In the genomic region with DNA sequence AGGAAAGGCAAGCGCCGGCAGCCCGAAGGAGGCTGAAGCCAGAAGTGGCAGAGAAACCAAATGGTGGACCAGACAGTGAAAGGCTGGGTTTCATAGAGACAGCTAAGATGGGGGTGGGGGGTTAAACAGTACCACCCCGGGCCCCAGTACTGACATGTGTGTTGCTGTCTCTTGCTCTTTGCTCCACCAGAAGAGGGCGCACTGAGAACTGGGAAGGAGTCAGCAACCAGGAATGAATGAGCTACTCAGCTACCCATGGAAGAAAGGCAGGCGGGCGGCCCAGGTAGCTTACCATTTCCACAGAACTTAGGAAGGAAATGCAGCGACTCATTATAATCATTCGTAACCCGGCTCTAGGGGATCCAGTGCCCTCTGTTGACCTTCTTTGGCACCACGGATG, we compare ENCODE assay signal across 9 mouse cellular contexts. TPM values are rescaled to one million over a fixed set of nuclear protein-coding genes. Genes with fewer than 3 reads are reported as not detected.
A peak's percentile ranks its signal among the peaks of the same experiment; 100 is the strongest.
DNase-seq lines count a peak whose midpoint lies in the region; ATAC-seq and TF ChIP-seq lines count a peak whose summit lies in the region.
"Had no signal": no experiment of that assay in that cellular context is flagged by ENCODE, and none has a peak within 500 bp of the region (broad histone marks: within the 10 kb centered on the region; RNA-seq: fewer than 3 reads in every experiment).

No protein-coding gene starts in this region.

- WGBS in forebrain, postnatal 0 days = 55% methylated on average over 11 of the region's 11 CpGs
- 66% methylated on average over 11 of the region's 11 CpGs for WGBS in forebrain, embryonic 14.5 days
- WGBS in neural tube, embryonic 11.5 days = 42% methylated on average over 11 of the region's 11 CpGs
- WGBS in neural tube, embryonic 15.5 days = 58% methylated on average over 11 of the region's 11 CpGs
- 50% methylated on average over 11 of the region's 11 CpGs for WGBS in liver, postnatal 0 days (ENCODE audit: insufficient replicate concordance)

- H3K27me3 ChIP-seq in forebrain, postnatal 0 days (ENCODE audit: insufficient read depth, low read length) = 0 out of 2 replicates have a peak, but pooled peaks cover 2% of the 10 kb centered on the region
- H3K27me3 ChIP-seq in forebrain, embryonic 14.5 days (replicated peaks; ENCODE audit: control insufficient read depth, insufficient read depth, low read length) = no peaks in the 10 kb centered on the region
- no peaks in the 10 kb centered on the region for H3K27me3 ChIP-seq in neural tube, embryonic 11.5 days (ENCODE audit: control insufficient read depth, insufficient read depth, low read length)
- no peaks in the 10 kb centered on the region for H3K27me3 ChIP-seq in neural tube, embryonic 15.5 days (replicated peaks)
- H3K27me3 ChIP-seq in liver, postnatal 0 days (ENCODE audit: insufficient read depth, low read length) = 0 out of 2 replicates have a peak, but pooled peaks cover 3% of the 10 kb centered on the region

- peak; percentile 38 for TF ChIP-seq CTCF in forebrain, postnatal 0 days (IDR thresholded peaks at IDR 0.05; ENCODE audit: low read depth)
- peak; percentile 23; the same call in 1 of the 2 replicates for TF ChIP-seq CTCF in brain, embryonic 14.5 days (IDR thresholded peaks at IDR 0.05; ENCODE audit: borderline replicate concordance, extremely low read depth, insufficient read depth, insufficient read length)
- peak; percentile 62 for TF ChIP-seq CTCF in liver, postnatal 0 days (IDR thresholded peaks at IDR 0.05; ENCODE audit: low read depth)

- no peak overlapping the region for H3K27ac ChIP-seq in forebrain, postnatal 0 days (ENCODE audit: low read depth, low read length)
- no peak overlapping the region for H3K27ac ChIP-seq in forebrain, embryonic 14.5 days (ENCODE audit: low read depth, low read length)
- 0 out of 2 replicates have a peak overlapping the region, but pooled peaks have one; percentile 34 for H3K27ac ChIP-seq in neural tube, embryonic 11.5 days (ENCODE audit: low read depth, low read length)
- H3K27ac ChIP-seq in neural tube, embryonic 15.5 days (replicated peaks) = no peak overlapping the region
- H3K27ac ChIP-seq in liver, postnatal 0 days (ENCODE audit: low read depth) = no peak overlapping the region

- TF ChIP-seq EP300 in liver, postnatal 0 days (IDR thresholded peaks at IDR 0.05; ENCODE audit: low read depth) = no peak

- no peak overlapping the region for H3K4me2 ChIP-seq in forebrain, postnatal 0 days (ENCODE audit: low read depth)
- H3K4me2 ChIP-seq in forebrain, embryonic 14.5 days (ENCODE audit: low read length) = no peak overlapping the region
- H3K4me2 ChIP-seq in neural tube, embryonic 11.5 days (ENCODE audit: low read depth) = no peak overlapping the region
- H3K4me2 ChIP-seq in neural tube, embryonic 15.5 days = no peak overlapping the region
- no peak overlapping the region for H3K4me2 ChIP-seq in liver, postnatal 0 days (ENCODE audit: low read depth, low read length)

- TF ChIP-seq POLR2A in brain, embryonic 14.5 days (IDR thresholded peaks at IDR 0.05; ENCODE audit: borderline replicate concordance, extremely low read depth, insufficient read depth, insufficient read length, poor library complexity, severe bottlenecking) = no peak

- H3K36me3 ChIP-seq in forebrain, postnatal 0 days (ENCODE audit: insufficient read depth) = no peaks in the 10 kb centered on the region
- no peaks in the 10 kb centered on the region for H3K36me3 ChIP-seq in forebrain, embryonic 14.5 days (ENCODE audit: control insufficient read depth, insufficient read depth, low read length)
- H3K36me3 ChIP-seq in neural tube, embryonic 11.5 days (ENCODE audit: control insufficient read depth, insufficient read depth, low read length) = no peaks in the 10 kb centered on the region
- H3K36me3 ChIP-seq in neural tube, embryonic 15.5 days = no peaks in the 10 kb centered on the region
- H3K36me3 ChIP-seq in liver, postnatal 0 days (replicated peaks; ENCODE audit: insufficient read depth, low read length) = no peaks in the 10 kb centered on the region

- H3K4me1 ChIP-seq in forebrain, postnatal 0 days (ENCODE audit: insufficient read depth) = no peaks in the 10 kb centered on the region
- H3K4me1 ChIP-seq in forebrain, embryonic 14.5 days (ENCODE audit: control insufficient read depth, insufficient read depth, low read length) = no peaks in the 10 kb centered on the region
- H3K4me1 ChIP-seq in neural tube, embryonic 11.5 days (ENCODE audit: control insufficient read depth, insufficient read depth, low read length) = no peaks in the 10 kb centered on the region
- peaks cover 9% of the 10 kb centered on the region; the same call in 1 of the 2 replicates for H3K4me1 ChIP-seq in neural tube, embryonic 15.5 days
- no peaks in the 10 kb centered on the region for H3K4me1 ChIP-seq in liver, postnatal 0 days (ENCODE audit: insufficient read depth)

- no peak overlapping the region for H3K9ac ChIP-seq in forebrain, postnatal 0 days
- no peak overlapping the region for H3K9ac ChIP-seq in forebrain, embryonic 14.5 days (ENCODE audit: low read length)
- no peak overlapping the region for H3K9ac ChIP-seq in neural tube, embryonic 11.5 days (ENCODE audit: low read length)
- H3K9ac ChIP-seq in neural tube, embryonic 15.5 days (replicated peaks) = no peak overlapping the region
- no peak overlapping the region for H3K9ac ChIP-seq in liver, postnatal 0 days (replicated peaks)

- no peak for DNase-seq in forebrain, postnatal 0 days
- no peak for DNase-seq in forebrain, embryonic 14.5 days (ENCODE audit: low spot score)
- no peak for DNase-seq in neural tube, embryonic 11.5 days (ENCODE audit: low spot score)
- DNase-seq in brain, embryonic 14.5 days (ENCODE audit: low read depth) = no peak
- DNase-seq in liver, postnatal 0 days = peak; percentile 54
- no peak for DNase-seq in right cerebral cortex, postnatal 25 days
- DNase-seq in neural tube, embryonic 10.5 days (ENCODE audit: extremely low spot score, low spot score) = no peak

- H3K4me3 ChIP-seq in forebrain, postnatal 0 days (ENCODE audit: low read depth, low read length) = no peak overlapping the region
- no peak overlapping the region for H3K4me3 ChIP-seq in forebrain, embryonic 14.5 days (ENCODE audit: low read depth, low read length)
- no peak overlapping the region for H3K4me3 ChIP-seq in neural tube, embryonic 11.5 days (ENCODE audit: low read depth, low read length)
- no peak overlapping the region for H3K4me3 ChIP-seq in neural tube, embryonic 15.5 days (replicated peaks)
- no peak overlapping the region for H3K4me3 ChIP-seq in liver, postnatal 0 days (ENCODE audit: low read depth, low read length)

- H3K9me3 ChIP-seq in forebrain, postnatal 0 days (ENCODE audit: low read length) = no peaks in the 10 kb centered on the region
- no peaks in the 10 kb centered on the region for H3K9me3 ChIP-seq in forebrain, embryonic 14.5 days (replicated peaks; ENCODE audit: control insufficient read depth, low read length)
- H3K9me3 ChIP-seq in neural tube, embryonic 11.5 days (ENCODE audit: control insufficient read depth, low read length) = no peaks in the 10 kb centered on the region
- no peaks in the 10 kb centered on the region for H3K9me3 ChIP-seq in neural tube, embryonic 15.5 days (replicated peaks)
- H3K9me3 ChIP-seq in liver, postnatal 0 days (ENCODE audit: low read length) = no peaks in the 10 kb centered on the region

- no peak for ATAC-seq in forebrain, postnatal 0 days
- no peak for ATAC-seq in forebrain, embryonic 14.5 days
- ATAC-seq in neural tube, embryonic 11.5 days (ENCODE audit: insufficient read depth, low FRiP score, low TSS enrichment) = no peak
- no peak for ATAC-seq in neural tube, embryonic 15.5 days (ENCODE audit: low FRiP score)
- ATAC-seq in liver, postnatal 0 days = no peak

RNA-seq across cellular contexts. Expression of gene Gbx1, which starts 16.4 kb away (rescaled TPM):
- 2.3 and 4.8 TPM in 2 replicates for total RNA-seq in forebrain, postnatal 0 days (2014; rRNA removed)
- 0.91 and 1.3 TPM in 2 replicates for polyA plus RNA-seq in forebrain, postnatal 0 days (2015; fragmentation: Nextera tagmentation; extraction: Ambion mirVana)
- 0.49 and 0.51 TPM in 2 replicates for polyA plus RNA-seq in forebrain, embryonic 14.5 days (2014; fragmentation: Nextera tagmentation; extraction: Ambion mirVana)
- 0.92 and 1.3 TPM in 2 replicates for polyA plus RNA-seq in neural tube, embryonic 11.5 days (2014; fragmentation: Nextera tagmentation; extraction: Ambion mirVana)
- polyA plus RNA-seq in neural tube, embryonic 15.5 days (2015; fragmentation: Nextera tagmentation; extraction: Ambion mirVana) = 5.9 and 13.7 TPM in 2 replicates
- polyA plus RNA-seq in brain, embryonic 14.5 days (2012; rRNA removed) = 2.2 and 5.0 TPM in 2 replicates
- not detected in 2 replicates for polyA plus RNA-seq in liver, postnatal 0 days (2015; fragmentation: Nextera tagmentation; extraction: Ambion mirVana)
- polyA plus RNA-seq: liver, embryonic 16.5 days had no signal

RNA-seq across cellular contexts. Expression of gene Asb10, which starts 30.1 kb away (rescaled TPM):
- total RNA-seq in forebrain, postnatal 0 days (2014; rRNA removed) = 0.43 TPM in 1 of 2 replicates, not detected in the other
- 0.21 and 0.22 TPM in 2 replicates for polyA plus RNA-seq in forebrain, postnatal 0 days (2015; fragmentation: Nextera tagmentation; extraction: Ambion mirVana)
- polyA plus RNA-seq in forebrain, embryonic 14.5 days (2014; fragmentation: Nextera tagmentation; extraction: Ambion mirVana) = 0.09 and 0.17 TPM in 2 replicates
- 0.38 TPM in 1 of 2 replicates, not detected in the other for polyA plus RNA-seq in neural tube, embryonic 11.5 days (2014; fragmentation: Nextera tagmentation; extraction: Ambion mirVana)
- polyA plus RNA-seq in neural tube, embryonic 15.5 days (2015; fragmentation: Nextera tagmentation; extraction: Ambion mirVana) = 0.40 and 0.87 TPM in 2 replicates
- polyA plus RNA-seq in brain, embryonic 14.5 days (2012; rRNA removed) = 0.33 and 0.54 TPM in 2 replicates
- polyA plus RNA-seq in liver, postnatal 0 days (2015; fragmentation: Nextera tagmentation; extraction: Ambion mirVana) = 0.06 and 0.14 TPM in 2 replicates

RNA-seq across cellular contexts. Expression of gene 4931409K22Rik, which starts 46.0 kb away (rescaled TPM):
- not detected in 2 replicates for total RNA-seq in forebrain, postnatal 0 days (2014; rRNA removed)
- 0.11 TPM in 1 of 2 replicates, not detected in the other for polyA plus RNA-seq in forebrain, postnatal 0 days (2015; fragmentation: Nextera tagmentation; extraction: Ambion mirVana)
- polyA plus RNA-seq in forebrain, embryonic 14.5 days (2014; fragmentation: Nextera tagmentation; extraction: Ambion mirVana) = 0.06 and 0.09 TPM in 2 replicates
- polyA plus RNA-seq in neural tube, embryonic 11.5 days (2014; fragmentation: Nextera tagmentation; extraction: Ambion mirVana) = not detected in 2 replicates
- 0.24 and 0.26 TPM in 2 replicates for polyA plus RNA-seq in neural tube, embryonic 15.5 days (2015; fragmentation: Nextera tagmentation; extraction: Ambion mirVana)
- polyA plus RNA-seq in brain, embryonic 14.5 days (2012; rRNA removed) = 0.19 and 0.34 TPM in 2 replicates
- not detected in 2 replicates for polyA plus RNA-seq in liver, postnatal 0 days (2015; fragmentation: Nextera tagmentation; extraction: Ambion mirVana)
- polyA plus RNA-seq: liver, embryonic 16.5 days had no signal

RNA-seq across cellular contexts. Expression of gene Agap3, which starts 58.7 kb away (rescaled TPM):
- 270 and 296 TPM in 2 replicates for total RNA-seq in forebrain, postnatal 0 days (2014; rRNA removed)
- 136 and 140 TPM in 2 replicates for polyA plus RNA-seq in forebrain, postnatal 0 days (2015; fragmentation: Nextera tagmentation; extraction: Ambion mirVana)
- polyA plus RNA-seq in forebrain, embryonic 14.5 days (2014; fragmentation: Nextera tagmentation; extraction: Ambion mirVana) = 47.5 and 49.5 TPM in 2 replicates
- 61.0 and 72.0 TPM in 2 replicates for polyA plus RNA-seq in neural tube, embryonic 11.5 days (2014; fragmentation: Nextera tagmentation; extraction: Ambion mirVana)
- polyA plus RNA-seq in neural tube, embryonic 15.5 days (2015; fragmentation: Nextera tagmentation; extraction: Ambion mirVana) = 60.2 and 101 TPM in 2 replicates
- polyA plus RNA-seq in brain, embryonic 14.5 days (2012; rRNA removed) = 176 and 244 TPM in 2 replicates
- 8.3 and 9.1 TPM in 2 replicates for polyA plus RNA-seq in liver, postnatal 0 days (2015; fragmentation: Nextera tagmentation; extraction: Ambion mirVana)
